Mouse (Mus musculus): ENCODE results near the gene Gm20388. TPM values are rescaled to one million over a fixed set of nuclear protein-coding genes. Genes with fewer than 3 reads are reported as not detected.

Gene Gm20388
- polyA plus RNA-seq, 1 experiment from 2014 or later: not detected

GRCm38 (mm10) chr8:122937545-122938053 is 3027.0 kb downstream of the Gm20388 start:
- Histone ChIP-seq H3K4me1 (replicated peaks; ENCODE audit: control insufficient read depth, insufficient read depth, low read length) (peaks cover 9% of the 10 kb centered on the region; the same call in 1 of the 2 replicates), H3K9me3 (ENCODE audit: control insufficient read depth) (no peaks in the 10 kb centered on the region), H3K9ac (ENCODE audit: low read depth, low read length) (no peak overlapping the region), H3K4me3 (ENCODE audit: low read depth, low read length) (no peak overlapping the region), H3K36me3 (ENCODE audit: control insufficient read depth, insufficient read depth) (no peaks in the 10 kb centered on the region; the same call in 1 of the 2 replicates), H3K27ac (ENCODE audit: low read depth, low read length) (no peak overlapping the region), H3K4me2 (replicated peaks; ENCODE audit: low read depth) (no peak overlapping the region), H3K27me3 (replicated peaks; ENCODE audit: control insufficient read depth, insufficient read depth, low read length) (no peaks in the 10 kb centered on the region)
- no peak for ATAC-seq
- WGBS: 56% methylated on average over 2 of the region's 2 CpGs
- TF ChIP-seq CTCF (IDR thresholded peaks at IDR 0.05; ENCODE audit: low read depth): no peak

- H3K4me1 ChIP-seq (replicated peaks; ENCODE audit: control insufficient read depth, insufficient read depth, low read length): peaks cover 11% of the 10 kb centered on the region; the same call in 1 of the 2 replicates
- no peak overlapping the region for H3K4me3 ChIP-seq (ENCODE audit: low read depth, low read length)
- H3K9me3 ChIP-seq (ENCODE audit: control insufficient read depth): no peaks in the 10 kb centered on the region
- ATAC-seq: no peak
- TF ChIP-seq CTCF (IDR thresholded peaks at IDR 0.05; ENCODE audit: low read depth): no peak
- H3K4me2 ChIP-seq (replicated peaks; ENCODE audit: low read depth): no peak overlapping the region
- 78% methylated on average over 3 of the region's 3 CpGs for WGBS
- no peak overlapping the region for H3K9ac ChIP-seq (ENCODE audit: low read depth, low read length)
- no peak overlapping the region for H3K27ac ChIP-seq (ENCODE audit: low read depth, low read length)
- no peaks in the 10 kb centered on the region; the same call in 1 of the 2 replicates for H3K36me3 ChIP-seq (ENCODE audit: control insufficient read depth, insufficient read depth)
- H3K27me3 ChIP-seq (replicated peaks; ENCODE audit: control insufficient read depth, insufficient read depth, low read length): no peaks in the 10 kb centered on the region
Measured at GRCm38 (mm10) chr8:122938170-122938569, 3027.5 kb downstream of the Gm20388 start.

- 33% methylated on average over 4 of the region's 4 CpGs for WGBS
- no peak for TF ChIP-seq CTCF (IDR thresholded peaks at IDR 0.05; ENCODE audit: low read depth)
Measured at GRCm38 (mm10) chr8:122938591-122938990, 3027.9 kb downstream of the Gm20388 start.

GRCm38 (mm10) chr8:122942803-122943713 is 3032.4 kb downstream of the Gm20388 start:
- 65% methylated on average over 9 of the region's 9 CpGs for WGBS
- no peak overlapping the region for H3K9ac ChIP-seq (ENCODE audit: low read depth, low read length)
- ATAC-seq: no peak

More at GRCm38 (mm10) chr8:122938591-122938990, 3027.9 kb downstream of the Gm20388 start:
- no peaks in the 10 kb centered on the region for H3K9me3 ChIP-seq (ENCODE audit: control insufficient read depth)
- H3K9ac ChIP-seq (ENCODE audit: low read depth, low read length): no peak overlapping the region
- H3K27me3 ChIP-seq (replicated peaks; ENCODE audit: control insufficient read depth, insufficient read depth, low read length): no peaks in the 10 kb centered on the region
- H3K36me3 ChIP-seq (ENCODE audit: control insufficient read depth, insufficient read depth): no peaks in the 10 kb centered on the region; the same call in 1 of the 2 replicates
- no peak overlapping the region for H3K4me2 ChIP-seq (replicated peaks; ENCODE audit: low read depth)
- no peak for ATAC-seq
- H3K4me3 ChIP-seq (ENCODE audit: low read depth, low read length): no peak overlapping the region
- peaks cover 11% of the 10 kb centered on the region; the same call in 1 of the 2 replicates for H3K4me1 ChIP-seq (replicated peaks; ENCODE audit: control insufficient read depth, insufficient read depth, low read length)
- H3K27ac ChIP-seq (ENCODE audit: low read depth, low read length): no peak overlapping the region

GRCm38 (mm10) chr8:122945775-122946174 is 3035.1 kb downstream of the Gm20388 start:
- no peaks in the 10 kb centered on the region for H3K27me3 ChIP-seq (replicated peaks; ENCODE audit: control insufficient read depth, insufficient read depth, low read length)
- H3K4me3 ChIP-seq (ENCODE audit: low read depth, low read length): no peak overlapping the region
- H3K4me1 ChIP-seq (replicated peaks; ENCODE audit: control insufficient read depth, insufficient read depth, low read length): peaks cover 2% of the 10 kb centered on the region; the same call in 1 of the 2 replicates
- no peak overlapping the region for H3K9ac ChIP-seq (ENCODE audit: low read depth, low read length)
- H3K36me3 ChIP-seq (ENCODE audit: control insufficient read depth, insufficient read depth): no peaks in the 10 kb centered on the region; the same call in 1 of the 2 replicates
- ATAC-seq: peak; percentile 61; the same call in 1 of the 2 replicates
- H3K27ac ChIP-seq (ENCODE audit: low read depth, low read length): 0 out of 2 replicates have a peak overlapping the region, but pooled peaks have one; percentile 15
- no peaks in the 10 kb centered on the region for H3K9me3 ChIP-seq (ENCODE audit: control insufficient read depth)
- WGBS: 58% methylated on average over 2 of the region's 2 CpGs
- TF ChIP-seq CTCF (IDR thresholded peaks at IDR 0.05; ENCODE audit: low read depth): no peak
- no peak overlapping the region for H3K4me2 ChIP-seq (replicated peaks; ENCODE audit: low read depth)

More at GRCm38 (mm10) chr8:122942803-122943713, 3032.4 kb downstream of the Gm20388 start:
- Histone ChIP-seq H3K27me3 (replicated peaks; ENCODE audit: control insufficient read depth, insufficient read depth, low read length) (no peaks in the 10 kb centered on the region), H3K36me3 (ENCODE audit: control insufficient read depth, insufficient read depth) (no peaks in the 10 kb centered on the region; the same call in 1 of the 2 replicates), H3K9me3 (ENCODE audit: control insufficient read depth) (no peaks in the 10 kb centered on the region), H3K4me2 (replicated peaks; ENCODE audit: low read depth) (no peak overlapping the region), H3K4me3 (ENCODE audit: low read depth, low read length) (no peak overlapping the region), H3K4me1 (replicated peaks; ENCODE audit: control insufficient read depth, insufficient read depth, low read length) (peaks cover 2% of the 10 kb centered on the region; the same call in 1 of the 2 replicates), H3K27ac (ENCODE audit: low read depth, low read length) (no peak overlapping the region)
- TF ChIP-seq CTCF (IDR thresholded peaks at IDR 0.05; ENCODE audit: low read depth): peak; percentile 62

GRCm38 (mm10) chr8:122949701-122950100 is 3039.1 kb downstream of the Gm20388 start:
- no peaks in the 10 kb centered on the region for H3K27me3 ChIP-seq (replicated peaks; ENCODE audit: control insufficient read depth, insufficient read depth, low read length)
- H3K27ac ChIP-seq (ENCODE audit: low read depth, low read length): no peak overlapping the region
- 66% methylated on average over 5 of the region's 5 CpGs for WGBS
- H3K9me3 ChIP-seq (ENCODE audit: control insufficient read depth): no peaks in the 10 kb centered on the region
- no peak for TF ChIP-seq CTCF (IDR thresholded peaks at IDR 0.05; ENCODE audit: low read depth)
- H3K9ac ChIP-seq (ENCODE audit: low read depth, low read length): no peak overlapping the region
- no peaks in the 10 kb centered on the region for H3K36me3 ChIP-seq (ENCODE audit: control insufficient read depth, insufficient read depth)
- H3K4me2 ChIP-seq (replicated peaks; ENCODE audit: low read depth): no peak overlapping the region
- H3K4me3 ChIP-seq (ENCODE audit: low read depth, low read length): no peak overlapping the region
- H3K4me1 ChIP-seq (replicated peaks; ENCODE audit: control insufficient read depth, insufficient read depth, low read length): no peaks in the 10 kb centered on the region; the same call in 1 of the 2 replicates
- ATAC-seq: no peak
